Mouse (Mus musculus): ENCODE measurements around the gene Ttbk2. TPM values are rescaled to one million over a fixed set of nuclear protein-coding genes. Genes with fewer than 3 reads are reported as not detected.

Gene Ttbk2
- 25.9 TPM for polyA plus RNA-seq (2014; fragmentation: Illumina TruSeq; extraction: RNeasy Lipid Tissue Mini Kit (QIAGEN cat#74804))

DNA sequence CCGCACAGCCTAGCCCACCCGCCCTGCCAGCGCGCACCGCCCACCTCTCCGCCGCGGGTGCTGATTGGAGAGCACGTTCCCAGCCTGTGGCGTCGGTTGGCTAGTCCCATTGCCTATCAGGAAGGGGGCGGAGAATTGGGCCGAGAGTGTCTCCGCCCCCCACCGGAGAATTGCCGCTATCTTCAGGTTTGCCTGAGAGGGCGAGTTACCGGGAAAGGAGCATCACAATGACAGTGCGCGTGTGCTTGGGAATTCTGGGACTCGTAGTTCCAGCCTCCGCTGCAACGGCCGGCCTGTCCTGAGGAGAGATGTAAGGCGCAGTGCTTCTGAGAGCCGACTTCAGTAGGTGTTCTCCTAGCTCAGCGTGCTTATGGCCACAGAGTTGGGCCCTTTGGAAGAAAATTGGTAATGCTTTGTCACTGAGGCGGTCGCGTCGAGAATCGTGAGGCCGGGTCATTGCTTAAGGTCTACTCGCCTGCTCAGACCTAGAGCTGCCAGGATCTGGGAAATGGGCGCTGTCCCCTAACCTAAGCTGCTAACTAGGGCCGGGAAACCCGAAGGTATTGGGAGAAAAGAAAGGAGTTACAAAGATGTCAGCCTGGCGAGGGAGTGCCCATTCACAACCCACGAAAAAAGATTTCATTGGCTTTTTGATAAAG, at the start of gene Ttbk2:
Ttbk2 (minus strand) TSS at position 181 of the 659 bp plus-strand sequence.

GRCm38 (mm10) chr2:120849449-120850423, 668 bp downstream of the Ttbk2 start, which contains the start of gene Cdan1:
Gene Cdan1, minus strand, starts transcription at chr2:120850128.

Other genes starting within 250 kb of the Ttbk2 start
- gene Haus2, start 241.2 kb downstream of the Ttbk2 start, polyA plus RNA-seq (2014; fragmentation: Illumina TruSeq; extraction: RNeasy Lipid Tissue Mini Kit (QIAGEN cat#74804)), result 55.3 TPM
- 38.4 TPM for gene Lrrc57, start 241.1 kb downstream of the Ttbk2 start, polyA plus RNA-seq (2014; fragmentation: Illumina TruSeq; extraction: RNeasy Lipid Tissue Mini Kit (QIAGEN cat#74804))
- 13.6 TPM for gene Stard9, start 221.5 kb downstream of the Ttbk2 start, polyA plus RNA-seq (2014; fragmentation: Illumina TruSeq; extraction: RNeasy Lipid Tissue Mini Kit (QIAGEN cat#74804))
- gene Cdan1, start 476 bp downstream of the Ttbk2 start, polyA plus RNA-seq (2014; fragmentation: Illumina TruSeq; extraction: RNeasy Lipid Tissue Mini Kit (QIAGEN cat#74804)), result 5.5 TPM
- gene Ubr1, start 120.1 kb upstream of the Ttbk2 start, polyA plus RNA-seq (2014; fragmentation: Illumina TruSeq; extraction: RNeasy Lipid Tissue Mini Kit (QIAGEN cat#74804)), result 63.7 TPM
- gene Tmem62, start 126.4 kb upstream of the Ttbk2 start, polyA plus RNA-seq (2014; fragmentation: Illumina TruSeq; extraction: RNeasy Lipid Tissue Mini Kit (QIAGEN cat#74804)), result 29.8 TPM
- gene Ccndbp1, start 157.8 kb upstream of the Ttbk2 start, polyA plus RNA-seq (2014; fragmentation: Illumina TruSeq; extraction: RNeasy Lipid Tissue Mini Kit (QIAGEN cat#74804)), result 46.7 TPM
- 1.5 TPM for gene Epb42, start 186.5 kb upstream of the Ttbk2 start, polyA plus RNA-seq (2014; fragmentation: Illumina TruSeq; extraction: RNeasy Lipid Tissue Mini Kit (QIAGEN cat#74804))
- not detected for gene Tgm5, start 235.2 kb upstream of the Ttbk2 start, polyA plus RNA-seq (2014; fragmentation: Illumina TruSeq; extraction: RNeasy Lipid Tissue Mini Kit (QIAGEN cat#74804))